Mouse (Mus musculus): ENCODE measurements around the gene Pcgf1. TPM values are rescaled to one million over a fixed set of nuclear protein-coding genes. Genes with fewer than 3 reads are reported as not detected.

Pcgf1 gene
- polyA plus RNA-seq, 1 experiment from 2014 or later: 46.5 TPM

DNA sequence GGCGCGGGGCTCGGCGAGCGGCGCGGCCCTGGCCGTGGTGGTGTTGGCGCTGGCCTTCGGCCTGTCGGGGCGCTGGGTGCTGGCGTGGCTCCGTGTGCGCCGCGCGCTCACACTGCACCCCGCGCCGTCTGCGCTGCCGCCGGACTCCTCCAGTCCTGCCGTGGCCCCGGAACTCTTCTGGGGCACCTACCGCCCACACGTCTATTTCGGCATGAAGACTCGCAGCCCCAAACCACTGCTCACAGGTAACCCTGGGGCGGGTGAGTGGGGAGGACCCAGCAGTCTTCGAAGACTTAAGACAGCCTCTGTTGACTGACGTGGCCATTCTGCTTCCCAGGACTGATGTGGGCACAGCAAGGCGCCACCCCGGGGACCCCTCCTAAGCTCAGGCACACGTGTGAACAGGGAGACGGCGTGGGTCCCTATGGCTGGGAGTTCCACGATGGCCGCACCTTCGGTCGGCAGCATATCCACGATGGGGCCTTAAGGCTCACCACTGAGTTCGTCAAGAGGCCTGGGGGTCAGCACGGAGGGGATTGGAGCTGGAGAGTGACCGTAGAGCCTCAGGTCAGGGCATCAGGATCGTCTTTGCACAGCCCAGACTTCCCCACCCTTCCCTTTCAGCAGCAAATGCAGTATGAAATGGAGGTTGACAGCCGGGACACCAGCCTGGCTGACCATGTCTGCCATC lies 38.2 kb downstream of the Pcgf1 start:
- Histone ChIP-seq H3K9me3 (replicated peaks) (no peaks in the 10 kb centered on the region), H3K36me3 (peaks cover 40% of the 10 kb centered on the region), H3K4me3 (peak overlapping the region; percentile 83), H3K27ac (peak overlapping the region; percentile 93), H3K27me3 (ENCODE audit: low read depth, poor library complexity, severe bottlenecking) (no peaks in the 10 kb centered on the region), H3K4me1 (peaks cover 44% of the 10 kb centered on the region)
- DNase-seq (ENCODE audit: low spot score): no peak
- WGBS: 3% methylated on average over 48 of the region's 48 CpGs

DNA sequence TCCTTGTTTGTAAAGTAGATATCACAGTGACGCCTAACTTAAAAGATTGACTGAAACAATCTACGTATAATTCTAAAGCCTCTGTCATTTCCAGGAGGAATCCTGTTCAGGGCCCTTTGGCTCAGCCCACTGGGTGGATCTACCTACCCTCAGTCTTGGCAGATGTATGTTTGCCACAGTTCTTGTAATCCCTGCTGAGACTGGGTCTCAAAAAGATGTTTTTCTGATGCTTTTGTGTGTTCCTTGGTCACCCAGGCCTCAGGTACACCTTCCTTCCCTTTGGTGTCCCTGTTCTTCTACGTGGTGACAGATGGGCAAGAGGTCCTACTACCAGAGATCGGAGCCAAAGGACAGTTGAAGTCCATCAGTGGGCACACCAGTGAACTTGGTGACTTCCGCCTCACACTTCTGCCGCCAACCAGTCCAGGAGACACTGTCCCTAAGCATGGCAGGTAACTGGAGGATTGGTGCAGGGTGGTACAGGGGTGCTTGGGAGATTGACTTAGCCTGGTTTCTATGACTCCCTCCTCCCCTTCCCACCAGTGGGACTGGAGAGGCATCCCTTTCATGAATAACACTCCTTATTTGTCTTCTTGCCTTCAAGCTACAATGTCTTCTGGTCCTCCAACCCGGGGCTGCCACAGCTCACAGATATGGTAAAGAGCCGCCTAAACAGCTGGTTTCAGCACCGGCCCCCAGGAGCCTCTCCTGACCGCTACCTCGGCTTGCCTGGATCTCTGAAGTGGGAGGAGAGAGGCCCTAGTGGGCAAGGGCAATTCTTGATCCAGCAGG lies 38.9 kb downstream of the Pcgf1 start:
- Histone ChIP-seq H3K4me1 (peaks cover 44% of the 10 kb centered on the region), H3K4me3 (peak overlapping the region; percentile 83), H3K27ac (peak overlapping the region; percentile 93; the same call in 1 of the 2 replicates), H3K27me3 (ENCODE audit: low read depth, poor library complexity, severe bottlenecking) (no peaks in the 10 kb centered on the region), H3K36me3 (peaks cover 37% of the 10 kb centered on the region), H3K9me3 (replicated peaks) (no peaks in the 10 kb centered on the region)
- DNase-seq (ENCODE audit: low spot score): no peak
- WGBS: 82% methylated on average over 11 of the region's 11 CpGs

DNA sequence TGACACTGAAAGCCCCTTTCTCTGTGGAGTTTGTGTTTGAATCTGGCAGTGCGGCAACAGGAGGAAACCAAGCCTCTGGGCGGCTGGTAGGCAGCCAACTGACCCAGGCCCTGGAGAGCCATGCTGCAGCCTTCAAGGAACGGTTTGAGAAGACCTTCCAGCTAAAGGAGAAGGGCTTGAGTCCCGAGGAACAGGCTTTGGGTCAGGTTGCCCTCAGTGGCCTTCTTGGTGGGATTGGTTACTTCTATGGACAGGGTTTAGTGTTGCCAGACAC lies 39.4 kb downstream of the Pcgf1 start:
- 91% methylated on average over 4 of the region's 4 CpGs for WGBS
- Histone ChIP-seq H3K36me3 (peaks cover 37% of the 10 kb centered on the region), H3K4me3 (peak overlapping the region; percentile 83), H3K9me3 (replicated peaks) (no peaks in the 10 kb centered on the region), H3K4me1 (peaks cover 45% of the 10 kb centered on the region), H3K27ac (no peak overlapping the region), H3K27me3 (ENCODE audit: low read depth, poor library complexity, severe bottlenecking) (no peaks in the 10 kb centered on the region)
- DNase-seq (ENCODE audit: low spot score): no peak

DNA sequence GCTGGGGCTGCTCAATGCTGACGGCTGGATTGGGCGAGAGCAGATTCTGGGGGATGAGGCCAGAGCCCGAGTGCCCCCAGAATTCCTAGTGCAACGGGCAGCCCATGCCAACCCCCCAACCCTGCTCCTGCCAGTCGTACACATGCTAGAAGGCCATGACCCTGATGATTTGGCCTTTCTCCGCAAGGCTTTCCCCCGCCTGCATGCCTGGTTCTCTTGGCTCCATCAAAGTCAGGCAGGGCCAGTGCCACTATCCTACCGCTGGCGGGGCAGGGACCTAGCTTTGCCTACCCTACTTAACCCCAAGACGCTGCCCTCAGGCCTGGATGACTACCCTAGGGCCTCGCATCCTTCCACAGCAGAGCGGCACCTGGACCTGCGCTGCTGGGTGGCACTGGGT lies 39.9 kb downstream of the Pcgf1 start:
- no peak overlapping the region for H3K27ac ChIP-seq
- peaks cover 37% of the 10 kb centered on the region for H3K36me3 ChIP-seq
- no peaks in the 10 kb centered on the region for H3K27me3 ChIP-seq (ENCODE audit: low read depth, poor library complexity, severe bottlenecking)
- DNase-seq (ENCODE audit: low spot score): no peak
- H3K9me3 ChIP-seq (replicated peaks): no peaks in the 10 kb centered on the region
- WGBS: 93% methylated on average over 13 of the region's 13 CpGs
- peaks cover 50% of the 10 kb centered on the region for H3K4me1 ChIP-seq
- H3K4me3 ChIP-seq: peak overlapping the region; percentile 83; the same call in 1 of the 2 replicates

DNA sequence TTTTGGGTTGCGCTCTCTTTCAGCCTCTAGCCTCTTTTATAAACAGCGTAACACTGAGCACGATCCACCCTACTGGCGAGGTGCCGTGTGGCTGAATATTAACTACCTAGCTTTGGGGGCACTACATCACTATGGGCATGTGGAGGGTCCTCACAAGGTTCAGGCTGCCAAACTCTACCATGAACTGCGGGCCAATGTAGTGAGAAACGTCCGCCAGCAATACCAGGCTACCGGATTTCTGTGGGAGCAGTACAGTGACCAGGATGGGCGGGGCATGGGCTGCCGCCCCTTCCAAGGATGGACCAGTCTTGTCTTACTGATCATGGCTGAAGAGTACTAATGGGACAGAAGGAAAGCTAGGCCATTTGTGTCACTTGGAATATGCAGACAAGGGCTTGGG lies 40.7 kb downstream of the Pcgf1 start:
- no peak overlapping the region for H3K4me3 ChIP-seq
- no peaks in the 10 kb centered on the region for H3K27me3 ChIP-seq (ENCODE audit: low read depth, poor library complexity, severe bottlenecking)
- no peak overlapping the region for H3K27ac ChIP-seq
- no peaks in the 10 kb centered on the region for H3K9me3 ChIP-seq (replicated peaks)
- DNase-seq (ENCODE audit: low spot score): no peak
- WGBS: 88% methylated on average over 11 of the region's 11 CpGs
- peaks cover 56% of the 10 kb centered on the region for H3K4me1 ChIP-seq
- H3K36me3 ChIP-seq: peaks cover 41% of the 10 kb centered on the region

DNA sequence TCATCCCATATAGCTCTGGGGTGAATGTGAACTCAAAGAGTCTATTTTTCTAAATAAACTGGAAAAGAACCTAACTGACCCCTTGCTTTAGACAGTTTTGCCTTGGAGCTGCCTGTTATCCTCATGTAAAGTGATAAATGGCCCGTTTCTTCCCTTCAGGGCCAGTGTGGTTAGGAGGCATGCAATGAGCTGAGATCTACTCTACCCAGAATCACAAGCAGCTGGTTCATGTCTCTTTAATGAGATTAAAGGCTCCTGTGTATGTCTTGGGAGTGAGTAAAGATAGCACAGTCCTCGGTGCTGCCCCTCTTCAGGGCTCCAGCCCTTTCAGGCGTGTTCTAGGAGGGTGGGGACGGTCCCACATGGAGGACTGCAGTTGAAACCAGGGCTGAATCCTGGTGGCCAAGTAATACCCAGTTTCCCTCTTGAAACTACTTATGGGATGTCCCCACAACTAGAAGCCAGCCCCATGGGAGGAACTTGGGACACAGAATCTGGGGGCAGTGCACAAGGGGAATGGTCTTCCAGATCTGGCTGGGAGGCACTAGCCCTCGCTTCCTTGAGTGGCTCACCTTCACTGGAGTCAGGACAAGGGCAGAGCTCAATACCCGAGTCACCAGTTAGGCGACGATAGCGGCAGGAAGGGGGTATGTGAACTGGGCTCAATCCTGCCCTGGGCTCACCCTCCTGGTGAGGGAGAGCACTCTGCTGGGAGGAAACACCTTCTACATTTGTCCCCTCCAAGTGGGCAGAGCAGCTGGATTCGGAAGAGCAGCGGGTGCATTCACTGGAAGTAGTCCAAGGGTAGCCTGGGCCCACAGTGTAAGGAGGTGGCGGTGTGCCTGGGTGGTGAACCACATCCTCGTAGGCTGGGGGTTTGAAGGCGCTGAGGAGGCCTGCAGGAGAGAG lies 41.4 kb downstream of the Pcgf1 start:
- DNase-seq (ENCODE audit: low spot score): peak; percentile 27
- Histone ChIP-seq H3K36me3 (peaks cover 41% of the 10 kb centered on the region), H3K27ac (peak overlapping the region; percentile 99), H3K4me1 (peaks cover 63% of the 10 kb centered on the region), H3K4me3 (peak overlapping the region; percentile 14; the same call in 1 of the 2 replicates), H3K27me3 (ENCODE audit: low read depth, poor library complexity, severe bottlenecking) (no peaks in the 10 kb centered on the region), H3K9me3 (replicated peaks) (no peaks in the 10 kb centered on the region)
- 89% methylated on average over 14 of the region's 14 CpGs for WGBS

DNA sequence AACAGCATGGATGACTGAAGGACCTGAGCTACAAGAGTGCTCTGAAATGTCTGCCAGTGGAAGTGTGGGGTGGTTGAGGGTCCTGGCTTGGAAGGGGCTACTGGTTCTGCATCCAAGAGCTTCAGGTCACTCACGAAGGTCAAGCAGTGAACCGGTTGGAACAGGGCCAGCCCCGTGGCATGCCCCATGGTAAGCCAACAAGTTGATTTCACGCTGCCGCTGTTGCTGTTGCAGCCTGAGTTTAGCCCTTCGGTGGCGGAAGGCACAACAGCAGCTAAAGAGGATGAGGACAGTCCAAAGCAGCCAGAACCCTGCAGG lies 42.0 kb downstream of the Pcgf1 start:
- H3K4me1 ChIP-seq: peaks cover 63% of the 10 kb centered on the region
- 88% methylated on average over 7 of the region's 7 CpGs for WGBS
- H3K27ac ChIP-seq: peak overlapping the region; percentile 99
- peaks cover 41% of the 10 kb centered on the region for H3K36me3 ChIP-seq
- H3K27me3 ChIP-seq (ENCODE audit: low read depth, poor library complexity, severe bottlenecking): no peaks in the 10 kb centered on the region
- H3K4me3 ChIP-seq: peak overlapping the region; percentile 71
- no peaks in the 10 kb centered on the region for H3K9me3 ChIP-seq (replicated peaks)
- DNase-seq (ENCODE audit: low spot score): peak; percentile 39

DNA sequence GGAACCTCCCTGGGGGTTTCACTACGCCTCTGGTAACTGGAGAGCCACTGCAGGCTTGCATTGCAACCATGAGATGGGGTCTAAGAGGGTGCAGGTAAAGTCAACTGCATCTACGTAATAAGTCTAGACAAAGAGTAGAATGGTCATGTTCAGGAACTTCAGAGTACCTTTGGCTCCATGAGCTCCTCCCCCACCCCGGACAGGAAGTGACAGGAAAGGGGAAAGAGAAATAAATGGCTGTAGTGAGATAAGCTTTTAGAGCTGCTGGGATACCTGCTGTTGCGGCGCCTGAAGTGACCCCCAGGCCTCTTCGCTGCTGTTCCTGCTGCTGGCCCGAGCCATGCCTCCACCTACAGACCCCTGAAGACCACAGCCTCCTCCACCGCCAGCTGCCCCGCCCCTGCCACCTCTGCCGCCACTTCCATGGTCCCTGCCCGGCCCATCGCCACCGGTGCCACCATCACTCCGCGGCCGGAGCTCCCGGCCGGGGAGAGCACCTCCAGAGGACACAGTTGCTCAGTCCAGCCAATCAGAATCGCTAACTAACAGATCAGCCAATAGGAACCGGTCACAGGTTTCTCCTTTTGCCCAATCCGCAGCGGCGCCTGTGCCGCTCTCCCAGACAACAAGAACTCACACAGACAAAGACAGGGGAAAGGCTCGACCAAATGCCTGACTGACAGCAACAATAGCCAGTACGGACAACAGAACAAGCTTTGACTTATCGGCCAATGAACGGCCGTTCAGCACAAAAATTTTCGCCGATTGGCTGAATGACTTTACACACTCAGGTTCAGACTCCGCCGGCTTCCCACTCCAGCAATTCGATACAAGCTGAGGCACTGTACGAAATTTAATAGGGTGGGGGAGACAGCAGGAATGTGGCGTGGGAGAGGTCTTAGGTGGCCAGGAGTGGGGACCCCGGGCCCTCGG lies 43.5 kb downstream of the Pcgf1 start, which contains the start of gene Wbp1:
TSS of gene Wbp1 (minus strand) at position 630 of the 933 bp plus-strand sequence.
- Histone ChIP-seq H3K4me3 (peak within 1 kb of the TSS; percentile 71), H3K9me3 (replicated peaks) (no peaks in the 10 kb centered on the region), H3K27ac (peak within 1 kb of the TSS; percentile 99), H3K4me1 (peaks cover 60% of the 10 kb centered on the region), H3K36me3 (peaks cover 41% of the 10 kb centered on the region), H3K27me3 (ENCODE audit: low read depth, poor library complexity, severe bottlenecking) (no peaks in the 10 kb centered on the region)
- peak; percentile 89 for DNase-seq (ENCODE audit: low spot score)
- 1% methylated on average over 38 of the region's 38 CpGs for WGBS

DNA sequence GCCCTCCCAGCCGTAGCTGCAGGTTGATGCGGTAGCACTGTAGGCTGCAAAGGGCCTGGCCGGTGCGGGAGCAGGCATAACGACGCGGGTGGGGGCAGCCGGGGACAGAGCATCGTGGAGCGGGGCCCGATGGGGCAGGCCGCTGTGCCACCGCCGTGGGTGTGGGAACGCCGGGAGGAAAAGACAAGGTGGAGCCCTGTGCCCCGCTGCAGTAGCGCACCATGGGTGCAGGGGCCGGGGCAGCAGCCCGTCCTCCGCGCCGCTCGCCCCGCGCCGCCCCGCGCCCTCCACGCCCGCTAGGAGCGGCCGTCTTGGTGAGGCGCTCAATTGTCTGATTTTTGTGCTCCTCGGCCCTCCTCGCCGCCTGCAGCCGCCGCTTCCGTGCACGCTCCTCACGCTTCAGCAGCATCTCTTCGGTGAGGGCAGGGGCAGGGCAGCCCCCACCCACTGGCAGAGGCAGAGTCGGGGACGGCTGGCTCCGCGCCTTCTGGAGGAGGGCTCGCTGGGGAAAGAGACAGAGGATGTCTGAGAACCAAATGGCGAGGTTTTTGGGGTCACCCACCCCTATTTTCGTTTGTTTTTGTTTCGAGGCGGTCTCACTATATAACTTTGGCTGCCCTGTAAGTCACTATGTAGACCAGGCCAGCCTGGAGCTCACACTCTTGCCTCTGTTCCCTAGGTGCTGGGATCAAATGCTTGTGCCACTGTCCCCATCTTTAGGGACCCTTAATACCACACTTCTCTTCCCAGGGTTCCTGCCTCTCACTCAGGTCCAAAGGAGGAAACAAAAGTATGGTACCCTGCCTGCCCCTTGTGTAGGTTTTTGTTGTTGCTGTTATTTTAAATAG lies 44.4 kb downstream of the Pcgf1 start:
- H3K27ac ChIP-seq: peak overlapping the region; percentile 99
- peaks cover 51% of the 10 kb centered on the region for H3K4me1 ChIP-seq
- no peaks in the 10 kb centered on the region for H3K27me3 ChIP-seq (ENCODE audit: low read depth, poor library complexity, severe bottlenecking)
- 2% methylated on average over 52 of the region's 52 CpGs for WGBS
- DNase-seq (ENCODE audit: low spot score): no peak
- H3K36me3 ChIP-seq: peaks cover 35% of the 10 kb centered on the region
- H3K4me3 ChIP-seq: peak overlapping the region; percentile 71
- no peaks in the 10 kb centered on the region for H3K9me3 ChIP-seq (replicated peaks)

DNA sequence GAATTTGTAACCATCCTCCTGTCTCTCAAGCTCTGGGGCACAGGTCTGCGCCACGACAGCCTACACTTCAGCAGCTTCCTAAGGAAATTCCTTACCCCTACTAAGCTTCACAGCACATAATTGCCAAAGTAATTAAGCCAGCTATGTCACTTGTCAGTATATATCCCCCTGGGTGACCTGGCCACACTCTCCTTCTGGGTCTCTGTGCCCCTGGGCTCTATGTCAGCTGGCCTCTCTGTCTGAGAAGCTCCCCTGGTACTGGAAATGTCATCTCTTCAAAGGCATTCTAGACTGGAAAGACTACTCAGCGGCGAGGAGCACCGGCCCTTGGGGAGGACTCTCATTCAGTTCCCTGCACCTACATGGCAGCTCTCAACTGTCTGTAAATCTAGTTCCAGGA lies 45.3 kb downstream of the Pcgf1 start:
- H3K27me3 ChIP-seq (ENCODE audit: low read depth, poor library complexity, severe bottlenecking): no peaks in the 10 kb centered on the region
- 86% methylated on average over 5 of the region's 5 CpGs for WGBS
- H3K4me1 ChIP-seq: peaks cover 50% of the 10 kb centered on the region
- H3K27ac ChIP-seq: peak overlapping the region; percentile 99
- no peak for DNase-seq (ENCODE audit: low spot score)
- H3K9me3 ChIP-seq (replicated peaks): no peaks in the 10 kb centered on the region
- H3K36me3 ChIP-seq: peaks cover 26% of the 10 kb centered on the region
- peak overlapping the region; percentile 71 for H3K4me3 ChIP-seq

DNA sequence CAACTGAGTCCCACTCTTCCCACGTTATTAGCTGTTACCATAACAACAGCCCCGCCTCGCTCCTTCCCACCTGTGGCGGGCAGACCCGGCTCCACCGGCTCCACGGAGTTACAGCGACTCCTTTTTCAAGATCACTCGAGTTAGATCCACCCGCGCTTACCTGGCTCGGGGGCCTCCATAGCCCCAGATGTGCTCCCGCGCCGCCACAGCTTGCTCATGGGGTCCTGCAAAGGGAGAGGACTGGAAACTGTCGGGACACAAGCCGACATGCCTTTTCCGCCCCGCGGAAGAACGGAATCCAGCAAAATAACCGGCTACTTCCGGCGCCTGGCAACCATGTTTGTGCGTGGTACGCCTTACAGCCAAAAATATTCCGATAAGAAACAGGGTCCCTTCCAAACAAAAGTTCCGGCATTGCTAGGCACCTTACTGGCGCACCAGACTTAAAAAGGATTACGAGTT lies 47.2 kb downstream of the Pcgf1 start:
- Histone ChIP-seq H3K27ac (peak overlapping the region; percentile 91), H3K4me3 (peak overlapping the region; percentile 87)
- under 1% methylated on average over 30 of the region's 30 CpGs for WGBS

More for the DNA sequence above, 47.2 kb downstream of the Pcgf1 start:
- H3K4me1 ChIP-seq: peaks cover 43% of the 10 kb centered on the region
- peaks cover 7% of the 10 kb centered on the region for H3K36me3 ChIP-seq
- peak; percentile 94 for DNase-seq (ENCODE audit: low spot score)
- H3K27me3 ChIP-seq (ENCODE audit: low read depth, poor library complexity, severe bottlenecking): no peaks in the 10 kb centered on the region
- H3K9me3 ChIP-seq (replicated peaks): no peaks in the 10 kb centered on the region
